Mouse (Mus musculus) E14TG2a.4 (cell line): ENCODE measurements around the gene Tnfaip3.

ENCODE experiments used
- CTCF ChIP-seq: conservative IDR thresholded peaks from 2 replicates; pipeline ENCODE4 v1.5.1; 2014; ENCODE audit warnings: low read length
- NANOG ChIP-seq: IDR thresholded peaks from 2 replicates; pipeline ENCODE4 v1.6.1; 2014; ENCODE audit warnings: borderline replicate concordance, low read length, mixed read lengths

GRCm38 (mm10) chr10:19030628-19031027 lies 15.2 kb upstream of the Tnfaip3 start:
- TF ChIP-seq CTCF (no peak), NANOG (no peak)
